Mouse (Mus musculus) neural tube, embryonic 13.5 days (tissue): ENCODE measurements at regions not wholly inside any gene's neighbourhood (a gene's known extent, or its start where the extent isn't known, plus 50 kb on each side); places are given as distances from the start of the nearest gene placed in this dataset.

Experiments
- ATAC-seq: fragments of 200-750 bp; cut with Nextera tagmentation; 2 replicates; pipeline ENCODE4 v1.8.0; 2017; ENCODE audit warnings: low read depth, mild to moderate bottlenecking, moderate TSS enrichment, moderate library complexity
- H3K27ac ChIP-seq: fragments of 300-500 bp; sonication (generic); replicated peaks from 2 replicates; pipeline ENCODE4 v1.5.1; 2015; ENCODE audit warnings: moderate library complexity, mild to moderate bottlenecking, inconsistent platforms
- H3K27me3 ChIP-seq: fragments of 300-500 bp; sonication (generic); 2 replicates; pipeline ENCODE4 v1.6.1; 2015; ENCODE audit warnings: mild to moderate bottlenecking, inconsistent platforms
- H3K36me3 ChIP-seq: fragments of 300-500 bp; sonication (generic); 2 replicates; pipeline ENCODE4 v1.6.1; 2015; ENCODE audit warnings: mild to moderate bottlenecking, inconsistent platforms
- H3K4me1 ChIP-seq: fragments of 300-500 bp; sonication (generic); replicated peaks from 2 replicates; pipeline ENCODE4 v1.6.1; 2015; ENCODE audit warnings: inconsistent platforms
- H3K4me2 ChIP-seq: fragments of 300-500 bp; sonication (generic); 2 replicates; pipeline ENCODE4 v1.6.1; 2015; ENCODE audit warnings: inconsistent platforms, mild to moderate bottlenecking, moderate library complexity
- H3K4me3 ChIP-seq: fragments of 300-500 bp; sonication (generic); 2 replicates; pipeline ENCODE4 v1.5.1; 2015; ENCODE audit warnings: mild to moderate bottlenecking, inconsistent platforms
- H3K9ac ChIP-seq: fragments of 300-500 bp; sonication (generic); 2 replicates; pipeline ENCODE4 v1.6.1; 2015; ENCODE audit warnings: moderate library complexity, mild to moderate bottlenecking, inconsistent platforms
- H3K9me3 ChIP-seq: fragments of 300-500 bp; sonication (generic); 2 replicates; pipeline ENCODE4 v1.6.1; 2016; ENCODE audit warnings: inconsistent platforms
- WGBS: fragments of 180-500 bp; shearing (Covaris S2); methylation state at CpG from one replicate; pipeline ENCODE4 v1.1.7; 2015; 5-methylcytosine and 5-hydroxymethylcytosine counted together

- Histone ChIP-seq H3K9ac (peak overlapping the region; percentile 46; the same call in 1 of the 2 replicates), H3K4me1 (peaks cover 55% of the 10 kb centered on the region), H3K36me3 (no peaks in the 10 kb centered on the region), H3K27me3 (no peaks in the 10 kb centered on the region), H3K4me2 (peak overlapping the region; percentile 37), H3K4me3 (peak overlapping the region; percentile 3; the same call in 1 of the 2 replicates), H3K27ac (peak overlapping the region; percentile 93), H3K9me3 (no peaks in the 10 kb centered on the region)
- 29% methylated on average over 3 of the region's 3 CpGs for WGBS
- ATAC-seq = no peak
Observed at GRCm38 (mm10) chr6:50891205-50891526, 236.9 kb upstream of the Npvf start.

DNA sequence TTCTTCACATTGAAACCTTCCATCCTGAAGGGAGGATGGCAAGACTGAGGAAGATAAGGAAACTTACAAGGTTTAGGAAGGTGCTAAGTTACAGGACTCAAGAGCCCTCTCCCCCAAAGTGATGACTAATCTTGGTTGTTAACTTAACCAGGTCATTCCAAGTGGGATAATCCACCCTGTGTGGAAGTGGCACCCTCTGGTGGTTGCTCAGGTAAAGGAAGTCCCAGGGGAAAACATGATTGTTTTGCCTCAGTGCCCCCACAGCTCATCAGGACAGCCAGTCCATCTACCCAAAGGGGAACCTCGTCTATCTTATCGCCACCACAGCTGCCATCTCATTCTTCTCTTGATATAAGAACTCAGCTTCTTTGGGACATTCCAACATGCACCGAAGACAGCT, 244.6 kb upstream of the Npvf start:
- no peak for ATAC-seq
- Histone ChIP-seq H3K27ac (no peak overlapping the region), H3K4me2 (no peak overlapping the region), H3K9me3 (no peaks in the 10 kb centered on the region), H3K4me1 (no peaks in the 10 kb centered on the region), H3K4me3 (no peak overlapping the region), H3K9ac (no peak overlapping the region), H3K27me3 (no peaks in the 10 kb centered on the region), H3K36me3 (no peaks in the 10 kb centered on the region)
- WGBS = 95% methylated on average over 3 of the region's 3 CpGs

GRCm38 (mm10) chr6:50915166-50916030, 261.2 kb upstream of the Npvf start:
- no peak for ATAC-seq
- Histone ChIP-seq H3K9ac (no peak overlapping the region), H3K9me3 (no peaks in the 10 kb centered on the region), H3K27me3 (no peaks in the 10 kb centered on the region), H3K27ac (no peak overlapping the region), H3K4me2 (no peak overlapping the region), H3K36me3 (no peaks in the 10 kb centered on the region), H3K4me1 (no peaks in the 10 kb centered on the region), H3K4me3 (no peak overlapping the region)
- 82% methylated on average over 8 of the region's 8 CpGs for WGBS

DNA sequence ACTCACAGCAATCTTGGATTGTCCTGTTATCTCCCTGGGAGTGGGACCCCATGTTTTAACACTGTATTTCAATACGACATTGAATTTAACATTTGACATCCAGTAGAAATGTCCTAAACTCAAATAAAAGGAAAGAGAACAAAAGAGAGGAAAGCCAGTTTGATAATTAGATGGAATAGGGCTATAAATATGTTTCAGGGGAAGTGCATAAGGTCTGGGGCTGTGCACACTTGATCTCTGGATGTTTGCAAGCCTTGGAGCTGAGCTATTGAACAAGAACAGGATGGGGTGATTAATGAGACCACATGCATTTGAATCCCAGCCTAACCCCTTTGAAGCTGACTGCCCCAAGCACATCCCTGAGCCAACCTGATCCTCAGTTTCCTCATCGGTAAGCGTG, 264.0 kb upstream of the Npvf start:
- no peaks in the 10 kb centered on the region for H3K36me3 ChIP-seq
- no peak overlapping the region for H3K9ac ChIP-seq
- no peak for ATAC-seq
- no peaks in the 10 kb centered on the region for H3K27me3 ChIP-seq
- 72% methylated on average over 3 of the region's 3 CpGs for WGBS
- no peak overlapping the region for H3K27ac ChIP-seq
- no peaks in the 10 kb centered on the region for H3K4me1 ChIP-seq
- no peaks in the 10 kb centered on the region for H3K9me3 ChIP-seq
- H3K4me3 ChIP-seq = no peak overlapping the region
- no peak overlapping the region for H3K4me2 ChIP-seq

GRCm38 (mm10) chr6:50922235-50922634, 268.0 kb upstream of the Npvf start:
- H3K4me2 ChIP-seq = no peak overlapping the region
- H3K36me3 ChIP-seq = no peaks in the 10 kb centered on the region
- peaks cover 18% of the 10 kb centered on the region for H3K4me1 ChIP-seq
- no peaks in the 10 kb centered on the region for H3K27me3 ChIP-seq
- 94% methylated on average over 3 of the region's 3 CpGs for WGBS
- H3K27ac ChIP-seq = no peak overlapping the region
- H3K4me3 ChIP-seq = no peak overlapping the region
- ATAC-seq = no peak
- no peak overlapping the region for H3K9ac ChIP-seq
- no peaks in the 10 kb centered on the region for H3K9me3 ChIP-seq

- ATAC-seq = no peak
- peak overlapping the region; percentile 62 for H3K27ac ChIP-seq
- 20% methylated on average over 5 of the region's 5 CpGs for WGBS
Observed at GRCm38 (mm10) chr6:50924571-50924970, 270.3 kb upstream of the Npvf start.

GRCm38 (mm10) chr6:50924998-50925397, 270.8 kb upstream of the Npvf start:
- Histone ChIP-seq H3K4me2 (no peak overlapping the region), H3K27ac (peak overlapping the region; percentile 62), H3K9ac (0 out of 2 replicates have a peak overlapping the region, but pooled peaks have one; percentile 17), H3K36me3 (no peaks in the 10 kb centered on the region), H3K27me3 (no peaks in the 10 kb centered on the region), H3K9me3 (no peaks in the 10 kb centered on the region), H3K4me3 (no peak overlapping the region), H3K4me1 (peaks cover 18% of the 10 kb centered on the region)
- WGBS = 6% methylated on average over 7 of the region's 7 CpGs
- no peak; the same call in 1 of the 2 replicates for ATAC-seq

More at GRCm38 (mm10) chr6:50924571-50924970, 270.3 kb upstream of the Npvf start:
- peaks cover 18% of the 10 kb centered on the region for H3K4me1 ChIP-seq
- 0 out of 2 replicates have a peak overlapping the region, but pooled peaks have one; percentile 17 for H3K9ac ChIP-seq
- no peaks in the 10 kb centered on the region for H3K36me3 ChIP-seq
- no peaks in the 10 kb centered on the region for H3K9me3 ChIP-seq
- H3K27me3 ChIP-seq = no peaks in the 10 kb centered on the region
- H3K4me3 ChIP-seq = no peak overlapping the region
- H3K4me2 ChIP-seq = no peak overlapping the region

GRCm38 (mm10) chr6:50926313-50926712, 272.1 kb upstream of the Npvf start:
- no peak overlapping the region for H3K4me3 ChIP-seq
- H3K27ac ChIP-seq = no peak overlapping the region
- no peaks in the 10 kb centered on the region for H3K27me3 ChIP-seq
- WGBS = 81% methylated on average over 1 of the region's 1 CpGs
- ATAC-seq = no peak
- H3K36me3 ChIP-seq = no peaks in the 10 kb centered on the region
- H3K9me3 ChIP-seq = no peaks in the 10 kb centered on the region
- H3K9ac ChIP-seq = no peak overlapping the region
- H3K4me2 ChIP-seq = no peak overlapping the region
- peaks cover 18% of the 10 kb centered on the region for H3K4me1 ChIP-seq

GRCm38 (mm10) chr6:50929503-50929902, 275.3 kb upstream of the Npvf start:
- 86% methylated on average over 9 of the region's 9 CpGs for WGBS

DNA sequence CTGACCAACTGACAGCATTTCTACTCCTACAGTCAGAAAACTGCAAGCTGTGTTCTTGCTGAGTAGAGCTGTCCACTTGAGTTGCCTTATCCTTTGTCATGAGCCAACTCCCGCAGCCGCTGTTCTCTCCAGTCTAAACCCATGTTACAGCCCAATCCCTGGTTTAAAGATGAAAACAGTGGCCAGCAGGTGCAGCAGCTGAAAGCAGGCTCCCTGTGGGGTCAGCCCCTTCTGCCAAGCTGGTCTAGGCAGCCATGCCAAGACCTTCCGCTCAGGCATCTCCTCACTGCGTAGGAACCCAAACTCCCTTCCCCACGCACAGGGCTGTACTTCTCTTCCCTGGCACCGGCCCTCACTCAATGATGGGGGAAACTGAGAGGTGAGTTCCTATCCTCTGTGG, 279.3 kb upstream of the Npvf start:
- 79% methylated on average over 6 of the region's 6 CpGs for WGBS
- ATAC-seq = no peak
- H3K4me3 ChIP-seq = no peak overlapping the region

More at GRCm38 (mm10) chr6:50929503-50929902, 275.3 kb upstream of the Npvf start:
- H3K27me3 ChIP-seq = no peaks in the 10 kb centered on the region
- no peaks in the 10 kb centered on the region for H3K9me3 ChIP-seq
- no peaks in the 10 kb centered on the region for H3K36me3 ChIP-seq
- H3K4me2 ChIP-seq = no peak overlapping the region
- ATAC-seq = no peak
- H3K9ac ChIP-seq = no peak overlapping the region
- H3K4me3 ChIP-seq = no peak overlapping the region
- H3K4me1 ChIP-seq = peaks cover 22% of the 10 kb centered on the region
- H3K27ac ChIP-seq = no peak overlapping the region

GRCm38 (mm10) chr6:50934245-50934644, 280.0 kb upstream of the Npvf start:
- peaks cover 25% of the 10 kb centered on the region for H3K4me1 ChIP-seq
- H3K36me3 ChIP-seq = no peaks in the 10 kb centered on the region
- H3K9ac ChIP-seq = no peak overlapping the region
- 51% methylated on average over 10 of the region's 10 CpGs for WGBS
- no peaks in the 10 kb centered on the region for H3K9me3 ChIP-seq
- no peaks in the 10 kb centered on the region for H3K27me3 ChIP-seq
- peak overlapping the region; percentile 67 for H3K27ac ChIP-seq
- H3K4me2 ChIP-seq = no peak overlapping the region
- H3K4me3 ChIP-seq = no peak overlapping the region
- ATAC-seq = peak; percentile 69; the same call in 1 of the 2 replicates

More for the DNA sequence above, 279.3 kb upstream of the Npvf start:
- Histone ChIP-seq H3K9me3 (no peaks in the 10 kb centered on the region), H3K36me3 (no peaks in the 10 kb centered on the region), H3K4me2 (no peak overlapping the region), H3K27ac (peak overlapping the region; percentile 67), H3K9ac (no peak overlapping the region), H3K4me1 (peaks cover 25% of the 10 kb centered on the region), H3K27me3 (no peaks in the 10 kb centered on the region)

DNA sequence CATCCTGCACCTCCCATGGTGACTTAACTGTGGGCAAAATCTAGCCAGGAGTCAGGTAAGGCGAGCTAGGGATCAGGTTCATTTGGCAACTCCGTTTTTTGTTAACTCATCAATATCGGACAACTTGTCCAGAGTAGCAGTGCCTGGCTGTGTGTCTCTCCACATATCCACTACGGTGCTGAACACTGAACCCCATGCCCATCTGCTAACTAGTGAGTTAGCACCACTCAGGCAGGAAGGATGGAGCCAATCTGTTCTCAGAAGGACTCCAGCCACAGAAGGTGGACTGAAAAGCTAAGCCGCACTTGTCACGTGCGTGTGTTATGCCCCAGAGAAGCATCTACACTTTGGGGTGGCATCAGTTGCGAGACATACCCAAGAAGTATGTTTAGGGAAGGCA, 282.1 kb upstream of the Npvf start:
- WGBS = 84% methylated on average over 8 of the region's 8 CpGs

More for the DNA sequence above, 282.1 kb upstream of the Npvf start:
- H3K4me1 ChIP-seq = peaks cover 25% of the 10 kb centered on the region
- H3K27ac ChIP-seq = no peak overlapping the region
- H3K4me3 ChIP-seq = no peak overlapping the region
- no peak for ATAC-seq
- no peaks in the 10 kb centered on the region for H3K9me3 ChIP-seq
- H3K27me3 ChIP-seq = no peaks in the 10 kb centered on the region
- no peak overlapping the region for H3K4me2 ChIP-seq
- no peaks in the 10 kb centered on the region for H3K36me3 ChIP-seq
- H3K9ac ChIP-seq = no peak overlapping the region
